ENCODE assay signal across 25 mouse cellular contexts in genomic region chr14:45944506-45944905, GRCm38 (mm10).
A peak's percentile ranks its signal among the peaks of the same experiment; 100 is the strongest.
DNase-seq lines count a peak whose midpoint lies in the region; ATAC-seq and TF ChIP-seq lines count a peak whose summit lies in the region.
"Had no signal": no experiment of that assay in that cellular context is flagged by ENCODE, and none has a peak within 500 bp of the region (broad histone marks: within the 10 kb centered on the region; RNA-seq: fewer than 3 reads in every experiment).

No protein-coding gene starts in this region.

- H3K27me3 ChIP-seq in heart, adult 2 months (ENCODE audit: control insufficient read depth, insufficient read depth, low read length), result no peaks in the 10 kb centered on the region
- no peaks in the 10 kb centered on the region for H3K27me3 ChIP-seq in limb, embryonic 11.5 days (ENCODE audit: control insufficient read depth, insufficient read depth, low read length)
- no peaks in the 10 kb centered on the region; the same call in 1 of the 2 replicates for H3K27me3 ChIP-seq in limb, embryonic 10.5 days (ENCODE audit: low read depth, poor library complexity, severe bottlenecking)
- H3K27me3 ChIP-seq: embryonic facial prominence, embryonic 13.5 days; forebrain, embryonic 12.5 days; forebrain, embryonic 15.5 days; hindbrain, embryonic 13.5 days had no signal

- H3K4me1 ChIP-seq in heart, adult 2 months (ENCODE audit: control insufficient read depth, insufficient read depth, low read length), result no peaks in the 10 kb centered on the region
- peaks cover 5% of the 10 kb centered on the region for H3K4me1 ChIP-seq in limb, embryonic 11.5 days (ENCODE audit: control insufficient read depth, insufficient read depth, low read length)
- H3K4me1 ChIP-seq in limb, embryonic 10.5 days, result peaks cover 19% of the 10 kb centered on the region
- H3K4me1 ChIP-seq: forebrain, embryonic 12.5 days; forebrain, embryonic 15.5 days; hindbrain, embryonic 13.5 days had no signal

- TF ChIP-seq POLR2A in heart, adult 2 months (IDR thresholded peaks at IDR 0.05; ENCODE audit: insufficient read depth, low read depth, low read length), result no peak

- no peaks in the 10 kb centered on the region for H3K79me2 ChIP-seq in heart, adult 2 months (replicated peaks; ENCODE audit: control insufficient read depth, insufficient read depth, low read length)

- TF ChIP-seq CTCF in heart, adult 2 months (IDR thresholded peaks at IDR 0.05), result no peak

- TF ChIP-seq EP300 in heart, adult 2 months (IDR thresholded peaks at IDR 0.05; ENCODE audit: insufficient read depth, low read depth, low read length), result no peak

- WGBS in heart, adult 2 months, result 68% methylated on average over 8 of the region's 8 CpGs
- WGBS in limb, embryonic 11.5 days, result 11% methylated on average over 8 of the region's 8 CpGs
- WGBS in limb, embryonic 10.5 days, result 23% methylated on average over 8 of the region's 8 CpGs

- H3K9me3 ChIP-seq in limb, embryonic 11.5 days (ENCODE audit: control insufficient read depth, low read length), result no peaks in the 10 kb centered on the region
- no peaks in the 10 kb centered on the region for H3K9me3 ChIP-seq in limb, embryonic 10.5 days (replicated peaks)
- H3K9me3 ChIP-seq: embryonic facial prominence, embryonic 13.5 days; forebrain, embryonic 12.5 days; forebrain, embryonic 15.5 days; hindbrain, embryonic 13.5 days had no signal

- H3K4me2 ChIP-seq in limb, embryonic 11.5 days (ENCODE audit: low read depth, severe bottlenecking), result no peak overlapping the region
- H3K4me2 ChIP-seq: embryonic facial prominence, embryonic 13.5 days; forebrain, embryonic 12.5 days; forebrain, embryonic 15.5 days; heart, embryonic 11.5 days; hindbrain, embryonic 13.5 days had no signal

- intact Hi-C loops in heart, adult 2 months (cut with DNase I), result no loop called here

- peaks cover 1% of the 10 kb centered on the region; the same call in 1 of the 2 replicates for H3K36me3 ChIP-seq in heart, adult 2 months (ENCODE audit: control insufficient read depth, insufficient read depth, low read length)
- no peaks in the 10 kb centered on the region for H3K36me3 ChIP-seq in limb, embryonic 11.5 days (ENCODE audit: control insufficient read depth, insufficient read depth, low read length)
- no peaks in the 10 kb centered on the region for H3K36me3 ChIP-seq in limb, embryonic 10.5 days
- H3K36me3 ChIP-seq: embryonic facial prominence, embryonic 13.5 days; forebrain, embryonic 12.5 days; forebrain, embryonic 15.5 days; hindbrain, embryonic 13.5 days had no signal

- ATAC-seq in limb, embryonic 11.5 days (ENCODE audit: insufficient number of reproducible peaks, low FRiP score, low TSS enrichment, low read depth), result no peak
- ATAC-seq: activated CD4-positive, CD25-positive, alpha-beta regulatory T cell, adult 4 months; forebrain, embryonic 15.5 days; hindbrain, embryonic 16.5 days; inflammation-experienced regulatory T-cells, adult 6 months; intestine, embryonic 16.5 days had no signal

- no peak overlapping the region for H3K4me3 ChIP-seq in heart, adult 2 months
- no peak overlapping the region for H3K4me3 ChIP-seq in limb, embryonic 11.5 days (ENCODE audit: low read depth, low read length)
- no peak overlapping the region for H3K4me3 ChIP-seq in limb, embryonic 10.5 days
- H3K4me3 ChIP-seq: embryonic facial prominence, embryonic 13.5 days; erythroblast, embryonic 14.5 days; forebrain, embryonic 12.5 days; forebrain, embryonic 15.5 days; hindbrain, embryonic 13.5 days had no signal

- no peak overlapping the region for H3K9ac ChIP-seq in heart, adult 2 months (ENCODE audit: low read depth, low read length)
- H3K9ac ChIP-seq in limb, embryonic 11.5 days (ENCODE audit: low read length), result no peak overlapping the region
- H3K9ac ChIP-seq: embryonic facial prominence, embryonic 13.5 days; forebrain, embryonic 12.5 days; forebrain, embryonic 15.5 days; hindbrain, embryonic 13.5 days had no signal

- H3K27ac ChIP-seq in heart, adult 2 months, result no peak overlapping the region
- no peak overlapping the region for H3K27ac ChIP-seq in limb, embryonic 11.5 days (replicated peaks; ENCODE audit: low read depth, low read length)
- H3K27ac ChIP-seq in limb, embryonic 10.5 days, result no peak overlapping the region
- H3K27ac ChIP-seq: embryonic facial prominence, embryonic 13.5 days; forebrain, embryonic 12.5 days; forebrain, embryonic 15.5 days; hindbrain, embryonic 13.5 days had no signal

- DNase-seq in embryo, embryonic 10 days (ENCODE audit: low spot score), result peak; percentile 18
- DNase-seq in embryo, embryonic 11 days, result no peak
- DNase-seq in heart, adult 11 months, result peak; percentile 35
- no peak for DNase-seq in heart, adult 2 months
- peak; percentile 35 for DNase-seq in limb, embryonic 11.5 days (ENCODE audit: low spot score)
- no peak for DNase-seq in limb, embryonic 10.5 days (ENCODE audit: low spot score)
- peak; percentile 16 for DNase-seq in mesoderm, embryonic 11.5 days (ENCODE audit: low read depth, low spot score)
- DNase-seq in lung, adult 18-20 months, result no peak
- DNase-seq: adrenal gland, adult 8-10 months; adrenal gland, postnatal 25 days; cerebellum, adult 11-12 months; cerebellum, adult 8-10 months; cerebellum, postnatal 10 days; cerebellum, postnatal 36 days; gastrocnemius, postnatal 14 days had no signal

Comparison
In these comparisons a context has a peak if more than half of its experiments do, and no peak if none do; other contexts are left out.
1. DNase-seq: peak in embryo, embryonic 10 days (single experiment), heart, adult 11 months (single experiment), limb, embryonic 11.5 days (single experiment) and mesoderm, embryonic 11.5 days (single experiment); none in embryo, embryonic 11 days (single experiment), heart, adult 2 months (0 of 2), limb, embryonic 10.5 days (single experiment) and lung, adult 18-20 months (0 of 2).